Comparison of ENCODE assay signal across 18 mouse cellular contexts in the genomic region with DNA sequence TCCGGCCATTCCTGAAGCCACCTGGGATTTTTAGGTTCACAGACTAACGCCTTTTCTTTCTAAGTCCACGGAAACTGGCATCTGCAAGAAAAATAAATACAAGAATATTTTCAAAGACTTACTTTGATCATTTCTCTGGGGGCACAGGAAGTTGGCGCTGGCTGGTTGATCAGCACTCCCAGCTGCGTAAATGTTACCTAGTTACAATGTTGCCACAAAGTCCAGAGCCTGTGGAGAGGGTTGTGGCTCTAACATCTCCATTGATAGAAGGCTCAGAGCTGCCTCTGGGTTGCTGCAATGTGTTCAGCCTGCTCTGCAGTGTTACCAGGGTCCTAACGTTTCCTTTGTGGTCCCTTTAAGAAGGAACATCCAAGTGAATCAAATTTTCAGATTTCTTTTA.
DNase-seq lines count a peak whose midpoint lies in the region; ATAC-seq and TF ChIP-seq lines count a peak whose summit lies in the region.
"Had no signal": no experiment of that assay in that cellular context is flagged by ENCODE, and none has a peak within 500 bp of the region (broad histone marks: within the 10 kb centered on the region; RNA-seq: fewer than 3 reads in every experiment).

No protein-coding gene starts in this region.

- H3K27me3 ChIP-seq in limb, embryonic 15.5 days = no peaks in the 10 kb centered on the region
- H3K27me3 ChIP-seq in limb, embryonic 10.5 days (ENCODE audit: low read depth, poor library complexity, severe bottlenecking) = no peaks in the 10 kb centered on the region
- H3K27me3 ChIP-seq: embryonic facial prominence, embryonic 13.5 days had no signal

- H3K9ac ChIP-seq in limb, embryonic 15.5 days = no peak overlapping the region
- H3K9ac ChIP-seq: forebrain, embryonic 12.5 days; hindbrain, embryonic 14.5 days had no signal

- intact Hi-C loops in gastrocnemius, adult 2 months (cut with DNase I) = no loop called here
- intact Hi-C loops in left cerebral cortex, postnatal 10 days (cut with DNase I) = no loop called here

- no peak overlapping the region for H3K4me2 ChIP-seq in limb, embryonic 15.5 days
- H3K4me2 ChIP-seq: forebrain, embryonic 12.5 days; hindbrain, embryonic 14.5 days had no signal

- ATAC-seq in limb, embryonic 15.5 days (ENCODE audit: insufficient number of reproducible peaks, low FRiP score, low TSS enrichment, low read depth) = no peak

- no peak overlapping the region for H3K4me3 ChIP-seq in gastrocnemius, adult 2 months
- H3K4me3 ChIP-seq in limb, embryonic 15.5 days = no peak overlapping the region
- no peak overlapping the region for H3K4me3 ChIP-seq in limb, embryonic 10.5 days
- H3K4me3 ChIP-seq: embryonic facial prominence, embryonic 13.5 days; forebrain, embryonic 12.5 days; heart, embryonic 10.5 days; hindbrain, embryonic 10.5 days had no signal

- DNase-seq in gastrocnemius, adult 2 months = no peak
- no peak for DNase-seq in gastrocnemius, postnatal 10 days
- DNase-seq in limb, embryonic 10.5 days (ENCODE audit: low spot score) = no peak
- peak; percentile 29 for DNase-seq in A20 (ENCODE audit: low read depth, low spot score)
- DNase-seq in thymus, postnatal 14 days = peak; percentile 65
- no peak for DNase-seq in left cerebral cortex, postnatal 10 days (ENCODE audit: extremely low spot score in 1 of 2, low spot score in 2 of 2)
- DNase-seq in adrenal gland, adult 18-20 months (ENCODE audit: low spot score in 2 of 2) = no peak
- DNase-seq: cerebellum, adult 11 months; cerebellum, adult 8-10 months; cerebellum, postnatal 14 days; gastrocnemius, postnatal 25 days; heart, postnatal 14 days had no signal

- H3K27ac ChIP-seq in gastrocnemius, adult 2 months = peak overlapping the region; percentile 92; the same call in 1 of the 2 replicates
- H3K27ac ChIP-seq in limb, embryonic 15.5 days = 0 out of 2 replicates have a peak overlapping the region, but pooled peaks have one; percentile 27
- no peak overlapping the region; the same call in 1 of the 2 replicates for H3K27ac ChIP-seq in limb, embryonic 10.5 days
- H3K27ac ChIP-seq: embryonic facial prominence, embryonic 13.5 days; forebrain, embryonic 12.5 days; hindbrain, embryonic 14.5 days had no signal

- no peak for TF ChIP-seq CTCF in gastrocnemius, adult 2 months (IDR thresholded peaks at IDR 0.05)

- no peaks in the 10 kb centered on the region for H3K36me3 ChIP-seq in limb, embryonic 15.5 days
- no peaks in the 10 kb centered on the region for H3K36me3 ChIP-seq in limb, embryonic 10.5 days
- H3K36me3 ChIP-seq: embryonic facial prominence, embryonic 13.5 days; forebrain, embryonic 12.5 days; heart, embryonic 10.5 days; hindbrain, embryonic 10.5 days had no signal

- 56% methylated on average over 6 of the region's 6 CpGs for WGBS in limb, embryonic 15.5 days
- WGBS in limb, embryonic 10.5 days = 75% methylated on average over 6 of the region's 6 CpGs

- H3K4me1 ChIP-seq in limb, embryonic 15.5 days = peaks cover 40% of the 10 kb centered on the region
- H3K4me1 ChIP-seq in limb, embryonic 10.5 days = peaks cover 63% of the 10 kb centered on the region

- no peaks in the 10 kb centered on the region for H3K9me3 ChIP-seq in limb, embryonic 15.5 days
- no peaks in the 10 kb centered on the region for H3K9me3 ChIP-seq in limb, embryonic 10.5 days (replicated peaks)
- H3K9me3 ChIP-seq: embryonic facial prominence, embryonic 13.5 days; forebrain, embryonic 12.5 days; heart, embryonic 10.5 days; hindbrain, embryonic 10.5 days had no signal

Comparison
In these comparisons a context has a peak if more than half of its experiments do, and no peak if none do; other contexts are left out.
1. DNase-seq: peak in A20 (single experiment) and thymus, postnatal 14 days (single experiment); none in gastrocnemius, adult 2 months (single experiment), gastrocnemius, postnatal 10 days (single experiment), limb, embryonic 10.5 days (single experiment), left cerebral cortex, postnatal 10 days (0 of 2) and adrenal gland, adult 18-20 months (0 of 2).